Mouse (Mus musculus): Measurements from ENCODE around the gene Jchain.

GRCm38 (mm10) chr5:88540845-88541244 lies 13.2 kb upstream of the Jchain start:
- no peak for TF ChIP-seq CTCF (IDR thresholded peaks at IDR 0.05; ENCODE audit: low read depth)
- TF ChIP-seq EP300 (IDR thresholded peaks at IDR 0.05; ENCODE audit: low read depth): no peak
